Mouse (Mus musculus): ENCODE data around the gene Neil3. TPM values are rescaled to one million over a fixed set of nuclear protein-coding genes. Genes with fewer than 3 reads are reported as not detected.

Neil3 gene
- total and polyA plus RNA-seq, 3 experiments, result 3.9 to 8.6 TPM; not detected in 1

GRCm38 (mm10) chr8:53661436-53661835, 22.6 kb upstream of the Neil3 start:
- Histone ChIP-seq H3K27me3 (ENCODE audit: control insufficient read depth in 1 of 2, insufficient read depth in 2 of 2, low read length in 2 of 2) (no peaks in the 10 kb centered on the region), H3K4me3 (ENCODE audit: control insufficient read depth in 1 of 2, insufficient read depth in 1 of 2, low read depth in 2 of 2, low read length in 2 of 2) (no peak overlapping the region), H3K36me3 (ENCODE audit: control insufficient read depth in 1 of 2, insufficient read depth in 2 of 2, low read length in 2 of 2) (no peaks in the 10 kb centered on the region), H3K9ac (ENCODE audit: control insufficient read depth, low read depth, low read length, poor library complexity, severe bottlenecking) (no peak overlapping the region), H3K27ac (ENCODE audit: control insufficient read depth, low read depth, low read length) (no peak overlapping the region), H3K9me3 (replicated peaks; ENCODE audit: insufficient read depth, low read length) (no peaks in the 10 kb centered on the region), H3K4me1 (ENCODE audit: control insufficient read depth in 1 of 2, insufficient read depth in 2 of 2, low read length in 2 of 2) (no peaks in the 10 kb centered on the region), H3K79me2 (ENCODE audit: control insufficient read depth, insufficient read depth, low read length, poor library complexity) (no peaks in the 10 kb centered on the region)
- TF ChIP-seq MYC (IDR thresholded peaks at IDR 0.05; ENCODE audit: low read depth, low read length) (no peak), TAL1 (IDR thresholded peaks at IDR 0.05; ENCODE audit: low read length) (no peak), GATA1 (IDR thresholded peaks at IDR 0.05; ENCODE audit: low read depth, low read length) (0 out of 2 replicates have a peak, but pooled peaks have one; percentile 5), POLR2AphosphoS5 (IDR thresholded peaks at IDR 0.05; ENCODE audit: borderline replicate concordance, low read depth, low read length) (no peak)
- DNase-seq (ENCODE audit: low read depth, low spot score), result no peak

- 0 out of 4 replicates have a peak, but pooled peaks cover 0 to 2% of the 10 kb centered on the region in 2 experiments for H3K36me3 ChIP-seq (ENCODE audit: control insufficient read depth in 1 of 2, insufficient read depth in 2 of 2, low read length in 2 of 2)
- no peak for TF ChIP-seq BHLHE40 (IDR thresholded peaks at IDR 0.05; ENCODE audit: borderline replicate concordance, low read depth, low read length)
- no peak for TF ChIP-seq GATA1 (IDR thresholded peaks at IDR 0.05; ENCODE audit: low read depth, low read length)
- no peak for TF ChIP-seq UBTF (IDR thresholded peaks at IDR 0.05; ENCODE audit: borderline replicate concordance, insufficient read depth, low read depth, low read length)
- TF ChIP-seq EP300 (IDR thresholded peaks at IDR 0.05; ENCODE audit: low read depth in 1 of 2, low read length in 2 of 2), result no peak
- no peak for TF ChIP-seq CTCF (IDR thresholded peaks at IDR 0.05 in 2 of 3, conservative IDR thresholded peaks at IDR 0.05 in 1 of 3; ENCODE audit: control insufficient read depth in 1 of 3, insufficient read depth in 1 of 3, low read depth in 2 of 3, low read length in 3 of 3, poor library complexity in 1 of 3, severe bottlenecking in 1 of 3)
- no peak for TF ChIP-seq JUND (IDR thresholded peaks at IDR 0.05; ENCODE audit: low read depth, low read length)
- TF ChIP-seq ZC3H11A (IDR thresholded peaks at IDR 0.05; ENCODE audit: low read depth, low read length), result no peak
- no peak for TF ChIP-seq POLR2AphosphoS2 (IDR thresholded peaks at IDR 0.05; ENCODE audit: low read length)
- TF ChIP-seq MEF2A (IDR thresholded peaks at IDR 0.05; ENCODE audit: extremely low read depth, insufficient replicate concordance, low read depth, low read length, poor library complexity, severe bottlenecking), result no peak
- TF ChIP-seq KAT2A (conservative IDR thresholded peaks at IDR 0.05; ENCODE audit: low read depth, low read length), result no peak
- TF ChIP-seq GABPA (IDR thresholded peaks at IDR 0.05; ENCODE audit: low read depth, low read length), result no peak
- TF ChIP-seq RCOR1 (IDR thresholded peaks at IDR 0.05; ENCODE audit: low read depth, low read length), result no peak
- no peak for TF ChIP-seq TAL1 (IDR thresholded peaks at IDR 0.05; ENCODE audit: low read length)
- TF ChIP-seq POLR2A (IDR thresholded peaks at IDR 0.05; ENCODE audit: control insufficient read depth in 1 of 2, insufficient read depth in 1 of 2, low read depth in 1 of 2, low read length in 2 of 2, poor library complexity in 1 of 2), result no peak
- no peak for TF ChIP-seq HCFC1 (IDR thresholded peaks at IDR 0.05; ENCODE audit: low read depth, low read length)
- no peak for TF ChIP-seq E2F4 (IDR thresholded peaks at IDR 0.05; ENCODE audit: borderline replicate concordance, low read depth, low read length)
Measured at GRCm38 (mm10) chr8:53630618-53631017, 8.2 kb downstream of the Neil3 start.

More at GRCm38 (mm10) chr8:53630618-53631017, 8.2 kb downstream of the Neil3 start:
- Histone ChIP-seq H3K79me2 (ENCODE audit: control insufficient read depth, insufficient read depth, low read length, poor library complexity) (no peaks in the 10 kb centered on the region), H3K27ac (ENCODE audit: control insufficient read depth, low read depth, low read length) (no peak overlapping the region), H3K27me3 (ENCODE audit: control insufficient read depth in 1 of 2, insufficient read depth in 2 of 2, low read length in 2 of 2) (no peaks in the 10 kb centered on the region), H3K4me3 (ENCODE audit: control insufficient read depth in 1 of 2, insufficient read depth in 1 of 2, low read depth in 2 of 2, low read length in 2 of 2) (no peak overlapping the region), H3K9me3 (replicated peaks; ENCODE audit: insufficient read depth, low read length) (no peaks in the 10 kb centered on the region), H3K9ac (ENCODE audit: control insufficient read depth, low read depth, low read length, poor library complexity, severe bottlenecking) (no peak overlapping the region), H3K4me1 (ENCODE audit: control insufficient read depth in 1 of 2, insufficient read depth in 2 of 2, low read length in 2 of 2) (no peaks in the 10 kb centered on the region; a peak in 1 of 4 replicates)
- DNase-seq (ENCODE audit: low read depth, low spot score), result no peak

All from MEL (cell line).